Mouse (Mus musculus) cerebellum, postnatal 10 days (tissue): ENCODE data around the gene Glyctk.
"Not testable (repeated sequence)": the region's sequence is repeated elsewhere in the genome, so short reads cannot be mapped to it uniquely, and the experiment has no call there.

Experiments
- DNase-seq, 2 experiments: peaks; one replicate each; pipeline ENCODE4 v3.0.0; 2021; ENCODE audit warnings: mixed read lengths in 2 of 2

Glyctk gene

DNA sequence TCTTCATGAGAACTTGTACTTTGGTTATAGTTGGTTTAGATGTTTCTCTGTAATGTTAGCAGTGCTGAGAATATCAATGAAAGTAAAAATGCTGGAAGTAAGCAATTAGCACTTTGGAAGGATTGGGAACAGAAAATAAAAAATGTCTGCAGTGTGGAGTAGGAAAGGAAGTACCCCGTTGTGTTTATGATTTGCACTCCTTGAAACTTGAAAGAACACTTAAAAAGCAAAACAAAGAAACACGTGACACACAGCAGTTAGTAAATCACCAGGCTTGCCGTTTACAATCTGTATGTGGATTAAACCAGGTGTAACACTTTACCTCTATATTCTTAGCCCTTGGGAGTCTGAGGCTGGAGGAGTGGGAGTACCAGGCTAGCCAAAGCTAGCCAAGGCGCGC lies 18.8 kb upstream of the Glyctk start:
- DNase-seq = no peak

DNA sequence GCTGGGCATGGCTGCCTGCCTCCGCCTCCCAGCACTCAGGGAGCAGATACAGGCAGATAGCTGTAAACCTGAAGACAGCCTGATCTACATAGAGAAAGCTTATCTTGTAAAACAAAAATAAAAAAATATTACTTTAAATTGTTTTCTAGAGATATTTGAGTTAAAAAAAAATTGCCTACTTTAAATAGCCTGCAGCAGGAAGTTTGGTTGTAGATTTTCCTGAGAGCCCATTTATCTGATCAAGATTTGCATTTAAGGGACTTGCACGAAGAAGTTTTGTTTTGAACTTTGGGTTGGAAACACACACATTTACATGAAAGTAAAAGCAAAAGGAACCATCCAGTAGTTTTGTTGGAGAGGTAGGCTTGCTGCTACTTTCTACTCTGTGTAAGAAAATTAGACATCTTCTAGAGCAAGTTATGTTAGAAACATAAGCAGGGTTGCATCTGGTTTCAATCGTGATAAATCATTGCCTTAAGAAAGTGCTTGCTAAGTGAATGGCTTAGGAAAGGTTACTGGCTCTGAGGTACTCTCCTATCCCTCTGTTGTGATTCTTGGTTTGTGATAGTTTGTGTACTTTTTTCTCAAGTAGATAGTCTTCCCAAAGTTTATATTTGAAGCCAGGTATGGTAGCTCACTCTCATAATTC lies 17.7 kb upstream of the Glyctk start:
- DNase-seq = no peak

DNA sequence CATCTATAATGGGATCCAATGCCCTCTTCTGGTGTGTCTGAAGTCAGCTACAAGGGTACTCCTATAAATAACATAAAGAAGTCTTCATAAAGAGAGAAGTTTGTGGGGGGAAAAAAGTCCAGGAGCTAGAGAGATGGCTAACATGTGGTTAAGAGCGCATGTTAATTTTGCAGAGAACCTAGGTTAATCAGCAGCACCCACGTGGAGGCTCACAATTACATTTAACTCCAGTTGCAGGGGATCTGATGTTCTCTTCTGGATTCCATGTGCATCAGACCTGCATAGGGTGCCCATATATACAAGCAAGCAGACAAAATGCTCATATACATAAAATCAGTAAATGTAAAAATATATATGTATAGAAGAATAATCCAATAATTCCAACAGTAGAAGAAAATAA lies 15.4 kb upstream of the Glyctk start:
- no peak for DNase-seq

DNA sequence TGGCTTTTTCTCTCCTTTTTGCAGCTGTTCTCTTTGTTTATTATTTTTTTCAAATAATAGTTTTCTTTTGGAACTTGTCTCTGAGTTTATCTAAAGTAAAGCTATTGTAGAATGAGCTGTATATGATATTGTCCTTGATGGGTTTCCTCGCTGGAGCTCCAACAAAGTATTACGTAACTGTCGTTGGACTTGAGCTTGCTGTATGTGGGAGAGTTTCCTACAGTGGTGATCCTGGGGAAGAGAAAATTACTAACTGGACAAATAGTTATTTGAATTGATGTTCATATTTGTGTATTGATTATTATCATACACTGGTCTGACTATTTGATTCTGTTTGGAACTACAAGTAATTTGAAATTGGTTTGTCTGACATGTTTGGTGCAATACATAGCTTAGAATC lies 14.6 kb upstream of the Glyctk start:
- DNase-seq = no peak

DNA sequence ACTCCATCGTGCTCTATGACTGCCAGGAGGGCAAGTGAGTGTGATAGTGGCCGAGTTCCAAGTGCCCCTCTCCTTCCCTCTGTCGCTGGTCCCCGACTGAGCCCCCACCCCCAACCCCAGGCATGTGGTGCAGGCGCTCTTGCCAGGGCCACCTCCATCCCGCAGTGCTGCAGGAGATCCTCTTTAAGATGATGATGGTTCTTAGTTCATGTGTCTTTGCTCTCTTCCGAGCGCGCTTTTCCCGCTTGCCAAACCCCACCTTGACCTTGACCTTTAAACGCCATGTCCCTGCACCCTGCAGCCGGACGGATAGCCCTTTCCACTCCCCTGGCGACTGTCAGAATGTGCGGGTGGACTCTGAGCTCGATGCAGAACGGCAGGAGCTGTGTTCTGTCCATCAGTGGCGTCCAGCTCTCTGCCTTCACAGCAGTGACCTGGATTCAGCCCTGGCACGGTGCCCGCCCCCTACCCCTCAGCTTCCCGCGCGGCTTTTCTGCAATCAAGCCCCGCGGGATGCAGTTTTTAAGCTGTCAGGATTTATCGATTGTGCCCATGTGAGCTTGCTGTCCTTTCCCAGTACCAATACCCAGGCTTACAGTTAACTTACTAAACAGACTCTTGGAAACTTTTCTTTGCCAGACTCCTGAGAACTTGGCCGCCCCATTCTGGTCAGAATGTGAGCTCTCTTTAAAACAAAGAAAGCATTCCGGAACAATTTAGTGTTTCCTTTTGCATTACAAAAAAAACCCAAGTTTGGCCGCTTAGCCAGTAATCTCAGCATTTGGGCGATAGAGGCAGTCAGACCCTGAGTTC lies 13.6 kb upstream of the Glyctk start:
- DNase-seq = peak; percentile 91 to 93

DNA sequence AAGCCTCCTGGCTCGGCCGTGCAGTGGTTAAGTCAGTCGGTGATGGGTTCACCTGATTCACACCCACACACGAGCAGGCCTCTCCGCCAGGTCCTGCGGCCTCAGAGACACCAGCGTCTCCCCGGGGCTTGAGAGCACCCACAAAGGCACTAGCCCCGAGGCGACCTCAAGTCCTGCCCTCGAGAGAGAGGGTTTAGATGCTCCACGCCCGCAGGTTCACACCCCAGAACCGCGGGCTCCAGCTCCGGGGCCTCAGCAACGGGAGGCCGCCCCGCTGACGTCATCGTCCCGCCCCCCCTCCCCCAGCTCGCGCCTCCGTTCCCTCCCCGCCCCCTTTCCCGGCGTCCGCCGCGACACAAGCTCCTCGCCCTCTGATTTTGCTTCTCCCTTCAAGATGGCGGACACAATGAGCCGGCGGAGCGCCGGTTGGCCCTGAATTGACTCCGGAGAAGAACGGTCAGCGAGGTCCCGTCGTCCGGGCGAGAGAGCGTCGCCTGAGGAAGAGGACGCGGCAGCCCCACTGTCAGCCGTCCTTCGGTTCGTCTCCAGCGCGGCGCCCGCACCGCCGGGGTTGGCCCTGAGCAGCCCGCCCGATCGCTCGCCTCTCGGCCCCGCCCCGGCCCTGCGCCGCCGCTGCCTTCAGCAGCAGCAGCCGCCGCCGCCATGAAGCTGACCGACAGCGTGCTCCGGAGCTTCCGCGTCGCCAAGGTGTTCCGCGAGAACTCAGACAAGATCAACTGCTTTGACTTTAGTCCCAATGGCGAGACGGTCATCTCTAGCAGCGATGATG lies 12.8 kb upstream of the Glyctk start, which contains the start of gene Wdr82:
TSS of gene Wdr82 (plus strand) at position 373 of the 790 bp plus-strand sequence.
- peak; percentile 95 to 97 for DNase-seq

DNA sequence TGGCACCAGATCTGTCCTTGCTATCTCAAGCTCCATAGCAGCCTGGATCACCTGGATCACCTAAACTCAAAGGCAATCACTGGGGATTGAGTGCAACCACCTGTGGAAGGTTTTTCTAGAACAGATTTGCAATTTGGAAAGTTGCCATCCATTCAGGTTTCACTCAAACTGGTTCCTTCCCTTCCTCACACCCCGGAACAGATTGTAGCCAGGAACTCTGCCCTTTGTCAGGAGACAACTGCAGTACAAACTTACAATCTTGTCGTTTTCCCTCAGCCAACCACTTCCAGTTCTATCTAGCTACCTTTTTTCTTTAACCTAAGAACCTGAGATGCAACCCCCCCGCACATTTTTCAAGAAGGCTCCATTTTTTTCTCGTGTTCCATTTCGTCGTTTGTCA lies 12.0 kb upstream of the Glyctk start:
- peak in 1 of 2 experiments; percentile 60 for DNase-seq

DNA sequence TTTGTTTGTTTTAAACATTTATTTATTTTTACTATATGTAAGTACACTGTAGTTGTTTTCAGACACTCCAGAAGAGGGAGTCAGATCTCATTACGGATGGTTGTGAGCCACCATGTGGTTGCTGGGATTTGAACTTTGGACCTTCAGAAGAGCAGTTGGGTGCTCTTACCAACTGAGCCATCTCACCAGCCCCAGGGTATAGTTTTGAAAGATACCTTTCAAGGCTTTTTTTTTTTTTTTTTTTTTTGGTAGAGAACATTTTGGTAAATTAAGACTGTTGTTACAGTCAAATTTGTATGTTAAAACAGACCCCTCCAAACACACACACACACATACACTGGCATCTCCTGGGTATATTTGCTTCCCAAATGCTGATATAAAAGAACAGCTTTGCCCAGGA lies 11.1 kb upstream of the Glyctk start:
- not testable (repeated sequence) for DNase-seq

DNA sequence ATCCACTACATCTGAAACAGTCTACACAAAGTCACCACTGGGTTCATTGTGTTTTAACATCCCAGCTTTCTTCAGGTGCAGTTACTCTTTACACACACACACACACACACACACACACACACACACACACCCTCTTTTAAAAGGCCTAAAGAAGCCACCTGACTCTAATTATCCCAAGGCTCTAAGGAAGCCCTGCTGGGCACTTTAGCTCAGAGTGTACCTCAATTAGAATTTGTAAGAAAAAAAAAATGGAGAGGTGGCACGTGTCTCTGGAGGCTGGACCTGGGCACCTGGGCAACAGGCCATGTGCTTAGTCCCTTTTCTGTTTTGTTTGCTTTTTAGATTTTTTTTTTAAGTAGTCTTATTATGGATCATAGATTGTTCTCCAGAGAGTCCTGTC lies 9.8 kb upstream of the Glyctk start:
- no peak for DNase-seq

DNA sequence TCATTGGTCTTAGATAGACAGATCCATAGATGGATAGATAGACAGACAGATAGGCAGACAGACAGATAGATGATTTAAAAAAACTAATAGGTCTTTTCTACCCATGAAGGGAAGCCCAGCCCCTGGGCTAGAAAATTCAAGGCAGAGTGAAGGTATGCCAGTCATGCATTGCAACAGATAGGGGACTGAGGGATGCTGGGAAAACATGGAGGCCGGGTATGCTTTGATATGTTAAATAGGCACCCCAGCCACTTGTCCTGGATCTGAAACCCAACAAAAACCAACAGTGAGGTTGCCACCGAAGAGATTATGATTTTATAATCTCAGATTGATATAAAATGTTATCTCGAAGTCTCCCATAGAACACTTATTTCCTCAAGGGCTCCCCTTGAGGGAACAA lies 9.3 kb upstream of the Glyctk start:
- no peak for DNase-seq

DNA sequence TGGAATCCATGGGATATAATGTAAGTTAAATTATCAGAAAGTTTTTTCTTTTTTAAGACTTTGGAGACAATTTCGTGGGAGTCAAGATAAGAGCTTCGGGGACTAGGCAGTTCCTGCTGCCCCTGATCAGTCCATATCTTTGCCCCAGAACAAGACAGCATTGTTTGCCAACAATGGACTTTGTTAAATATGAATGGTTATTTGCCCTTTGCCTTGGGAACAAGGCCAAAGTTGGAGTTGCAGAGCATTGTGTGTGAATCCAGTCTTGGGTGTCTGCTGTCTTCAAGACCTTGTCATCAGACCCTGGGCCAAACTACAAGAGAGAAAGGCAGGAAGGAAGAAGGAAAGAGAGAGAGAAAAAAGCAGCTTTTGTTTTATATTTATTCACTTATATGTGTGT lies 8.8 kb upstream of the Glyctk start:
- no peak for DNase-seq

DNA sequence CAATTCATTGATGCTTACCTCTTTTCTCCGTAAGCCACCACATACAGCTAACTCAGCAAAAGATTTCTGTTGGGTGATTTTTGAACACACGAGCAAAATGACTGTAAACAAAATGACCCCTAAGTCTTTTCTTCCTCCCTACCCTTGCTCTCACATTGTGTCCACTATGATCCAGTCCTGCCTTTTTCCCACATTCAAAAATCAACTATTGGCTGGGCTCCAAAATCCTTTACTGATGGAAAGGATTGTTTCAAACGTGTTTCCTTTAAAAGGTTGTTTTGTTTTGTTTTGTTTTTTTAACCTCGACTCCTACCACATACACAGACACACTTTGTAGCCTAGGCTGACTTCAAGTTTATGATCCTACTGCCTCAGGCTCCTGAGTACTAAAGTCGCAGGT lies 2.5 kb upstream of the Glyctk start:
- peak in 1 of 2 experiments; percentile 56 for DNase-seq

DNA sequence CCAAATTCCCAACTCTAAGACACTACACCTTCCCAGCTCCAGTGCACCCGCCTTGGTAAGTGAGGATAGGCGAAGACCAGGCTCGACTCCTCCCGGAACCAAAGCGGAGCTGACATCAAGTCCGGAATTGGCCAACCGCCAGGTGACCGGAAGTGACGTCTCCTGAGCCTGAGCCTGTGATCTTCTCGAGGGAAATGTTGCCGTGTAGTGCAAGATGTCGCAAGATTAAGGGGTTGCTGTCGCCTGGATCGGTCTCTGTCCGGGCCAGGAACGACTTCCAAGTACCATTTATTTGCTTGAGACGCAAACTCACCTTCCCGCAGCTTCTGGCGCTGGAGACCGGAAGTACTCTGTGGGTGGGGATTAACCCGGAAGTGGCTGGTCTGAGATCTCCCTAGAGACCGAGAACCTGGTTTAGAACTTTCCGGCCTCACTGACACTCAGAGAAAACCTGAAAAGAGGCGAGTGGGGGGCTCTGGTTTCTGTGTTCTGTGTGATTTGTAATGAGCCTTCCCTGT lies 1.9 kb upstream of the Glyctk start:
- DNase-seq = peak; percentile 99 to 100

DNA sequence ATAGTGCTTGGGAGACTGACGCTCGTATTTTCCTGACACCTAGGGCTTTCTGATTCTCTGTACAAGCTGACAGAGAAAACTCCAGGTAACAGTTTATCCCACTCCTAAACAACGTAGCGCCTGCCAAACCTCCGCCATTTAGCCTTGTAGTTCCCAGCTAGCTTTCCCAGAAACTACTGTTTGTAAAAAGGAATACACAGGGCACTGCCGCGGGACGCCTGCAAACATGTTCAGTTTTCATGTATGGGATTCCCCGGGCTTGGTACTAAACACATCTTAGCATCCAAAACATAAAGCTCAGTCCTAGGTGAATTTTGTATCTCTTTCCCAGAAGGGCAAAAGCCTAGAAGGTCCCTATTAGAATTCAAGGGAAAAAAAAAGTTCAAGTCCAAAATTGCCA lies 1.3 kb upstream of the Glyctk start:
- DNase-seq = no peak

DNA sequence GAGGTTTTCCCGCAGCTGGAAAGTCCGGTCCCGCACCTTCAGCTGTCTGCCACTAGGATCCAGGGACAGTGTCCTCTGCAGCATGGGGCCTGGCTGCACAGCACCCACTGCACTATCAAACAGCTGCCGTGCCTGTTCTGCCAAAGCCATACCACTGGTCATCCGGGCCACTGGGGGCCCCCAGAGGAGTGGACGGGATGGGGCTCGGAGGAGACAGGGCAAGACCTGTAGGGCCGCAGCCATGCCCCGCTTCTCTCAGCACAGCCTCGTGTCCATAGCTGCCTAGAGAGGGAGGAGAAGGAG lies 364 bp downstream of the Glyctk start:
- no peak for DNase-seq

DNA sequence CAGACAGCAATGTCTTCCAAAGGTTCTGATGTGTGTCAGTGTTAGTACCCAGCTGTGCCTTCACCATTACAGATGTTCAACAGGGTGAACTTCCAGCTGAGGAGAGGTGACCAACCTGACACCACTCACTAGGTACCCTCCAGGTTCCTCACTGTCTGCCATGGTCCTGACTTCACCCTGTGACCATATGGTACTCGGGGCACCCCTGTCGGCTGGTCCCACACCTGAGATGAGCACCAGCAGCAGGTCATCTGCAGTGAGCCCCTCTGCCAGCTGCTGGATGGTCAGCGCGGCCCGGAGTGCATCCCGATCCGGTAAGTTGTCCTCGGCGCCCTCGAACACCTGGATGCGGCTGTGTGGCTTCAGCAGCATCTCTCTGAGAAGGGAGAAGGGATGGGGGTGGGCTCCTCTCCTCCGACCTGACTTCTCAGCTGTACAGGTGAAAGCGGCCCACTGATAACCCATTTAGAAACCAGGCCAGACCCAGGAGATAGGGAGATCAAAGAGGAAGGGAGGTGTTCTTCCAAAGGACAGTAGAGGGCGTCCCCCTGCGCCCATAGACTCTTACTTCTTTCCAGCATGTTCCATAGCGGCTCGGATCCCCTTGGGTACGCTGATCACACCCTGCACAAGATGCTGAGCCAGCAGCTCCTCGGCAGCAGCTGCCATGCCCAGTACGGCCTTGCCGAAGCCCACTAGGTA lies 866 bp downstream of the Glyctk start:
- no peak for DNase-seq

DNA sequence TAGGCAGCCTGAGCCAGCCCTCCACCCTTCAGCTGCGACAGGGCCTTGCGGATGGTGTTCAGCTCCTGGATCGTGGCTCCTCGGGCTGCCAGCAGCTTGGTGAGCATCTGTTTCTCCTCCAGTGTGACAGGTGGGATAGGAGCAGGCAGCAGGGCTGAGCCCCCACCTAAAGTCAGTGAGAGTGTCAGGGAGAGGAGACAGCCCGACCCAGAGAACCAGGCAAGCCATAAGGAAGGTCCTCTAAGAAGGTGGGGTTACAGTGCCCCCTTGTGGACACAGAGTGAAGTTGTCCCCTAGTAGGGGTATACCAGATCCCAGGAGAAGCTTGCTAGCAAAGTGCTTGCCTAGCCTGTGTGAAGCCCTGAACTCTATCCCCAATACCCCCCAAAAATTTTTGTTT lies 1.5 kb downstream of the Glyctk start:
- peak; percentile 89 to 90 for DNase-seq

DNA sequence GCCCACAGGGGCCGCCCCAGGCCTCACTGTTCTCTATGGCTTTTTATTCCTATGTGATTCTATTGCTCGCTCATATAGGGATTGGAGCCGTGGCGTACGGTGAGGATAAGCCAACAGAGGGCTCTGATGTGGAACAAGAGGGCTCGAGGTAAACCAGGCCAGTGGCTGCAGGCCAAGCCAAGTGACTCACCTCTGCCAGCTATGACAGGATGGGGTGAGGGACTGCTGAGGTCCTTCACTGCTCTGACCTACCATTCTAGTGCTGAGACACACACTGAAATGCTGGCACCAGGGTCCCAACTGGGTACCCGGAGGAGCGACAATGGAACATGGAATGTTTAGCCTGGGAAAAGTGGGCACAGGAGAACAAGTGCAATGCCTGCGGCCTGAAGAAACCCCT lies 3.8 kb downstream of the Glyctk start:
- DNase-seq = peak; percentile 45 to 49

DNA sequence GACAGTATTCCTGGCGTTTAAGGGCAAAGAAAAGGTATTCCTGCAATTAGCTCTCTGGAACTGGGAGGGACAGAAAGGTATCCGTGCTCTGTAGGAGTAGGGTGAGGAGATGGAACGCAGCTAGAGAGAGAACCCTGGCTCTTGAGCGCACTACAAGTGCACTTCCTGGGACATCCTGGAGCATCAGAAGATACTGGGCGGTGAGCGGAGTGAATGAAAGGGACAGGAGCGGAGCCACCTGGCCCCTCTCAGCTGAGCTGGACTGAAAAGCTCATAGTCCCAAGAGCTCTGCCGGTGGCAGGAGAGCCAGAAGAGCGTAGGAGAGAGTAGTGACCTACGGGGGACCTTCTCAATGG lies 8.6 kb downstream of the Glyctk start:
- DNase-seq = peak in 1 of 2 experiments; percentile 19

DNA sequence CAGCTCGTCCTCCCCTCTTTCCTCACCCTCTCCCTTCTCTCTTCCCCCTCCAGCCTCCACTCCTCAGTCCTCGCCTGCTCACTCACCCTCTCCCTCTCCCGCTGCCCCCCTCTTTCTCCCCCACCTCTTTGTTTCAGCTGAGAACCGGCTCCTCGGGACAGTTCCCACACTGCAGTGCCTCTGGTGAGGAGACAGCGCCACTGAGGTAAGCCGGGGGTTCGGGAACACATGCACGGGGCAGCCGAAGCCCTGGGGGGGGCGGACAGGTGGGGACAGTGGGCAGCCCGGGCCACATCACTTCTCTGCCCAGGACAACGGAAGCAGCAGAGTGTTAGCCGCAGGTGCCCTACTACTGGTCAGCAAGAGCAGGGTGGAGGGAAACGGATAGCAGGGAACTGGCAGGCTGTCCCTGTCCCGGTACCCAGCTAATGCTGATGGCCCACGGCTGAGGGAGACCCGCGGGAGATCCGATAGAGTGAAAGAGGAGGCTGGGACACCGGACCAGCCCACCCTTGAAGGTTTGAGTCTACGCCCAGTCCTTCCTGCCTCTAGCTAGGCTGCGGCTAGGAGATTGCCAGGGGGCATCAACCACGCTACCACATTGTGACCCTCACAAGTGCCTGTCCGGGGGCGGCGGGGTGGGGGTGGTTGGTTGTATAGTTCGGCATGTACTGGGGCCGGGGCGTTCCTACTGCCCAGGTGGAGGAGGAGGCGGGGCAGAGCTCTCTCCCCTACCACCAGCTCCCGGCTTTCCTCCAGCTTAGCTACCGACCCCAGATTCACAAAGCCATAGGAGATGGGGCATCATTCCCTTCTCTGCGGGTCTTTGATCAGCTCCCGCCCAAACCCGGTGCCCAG lies 9.2 kb downstream of the Glyctk start:
- peak; percentile 36 to 42 for DNase-seq

DNA sequence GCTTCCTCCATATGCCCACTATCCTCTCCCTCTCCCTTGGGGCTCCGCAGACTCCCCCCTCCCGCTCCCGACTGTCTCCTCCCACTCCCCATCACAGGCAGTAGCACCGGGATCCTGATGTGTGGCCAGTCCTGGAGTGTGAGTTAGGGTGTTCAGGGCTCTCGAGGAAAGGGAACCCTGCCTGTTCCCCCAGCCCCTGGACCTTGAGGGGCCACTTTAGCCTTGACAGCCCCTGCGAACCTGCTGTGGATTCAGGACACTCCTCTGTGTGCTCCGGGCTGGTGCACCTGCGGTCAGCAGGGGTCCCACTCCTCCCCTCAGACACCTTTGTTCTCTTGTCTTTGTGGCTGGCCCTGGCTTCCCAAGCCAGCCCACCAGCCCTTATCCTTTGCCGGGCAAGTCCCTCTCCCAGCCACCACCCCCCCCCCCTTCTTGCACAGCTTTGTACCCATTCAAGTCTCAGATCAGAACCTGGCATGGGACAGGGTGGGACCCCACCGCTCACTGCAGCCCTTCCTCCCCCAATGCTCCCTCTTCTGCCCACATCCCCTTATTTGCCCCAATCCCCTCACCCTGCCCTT lies 10.0 kb downstream of the Glyctk start:
- DNase-seq = peak in 1 of 2 experiments; percentile 9

DNA sequence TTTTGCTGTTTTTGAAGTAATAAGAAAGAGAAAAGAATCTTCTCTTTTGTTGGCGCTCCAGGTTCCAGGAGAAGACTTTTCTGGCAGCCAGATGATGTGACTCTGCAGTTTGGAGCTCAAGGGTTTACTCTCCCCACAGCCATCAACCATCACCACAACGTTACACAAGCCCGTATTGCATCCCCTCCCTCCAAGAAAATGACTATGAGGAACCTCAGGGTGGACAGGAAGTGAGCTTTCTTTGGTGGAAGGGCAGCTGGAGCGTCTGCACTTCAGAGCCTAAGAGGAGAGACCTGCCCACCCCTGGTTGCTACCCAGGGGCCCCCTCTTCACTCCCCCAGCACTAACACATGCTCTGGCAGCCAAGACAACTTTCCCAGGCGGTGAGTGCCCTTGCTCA lies 10.7 kb downstream of the Glyctk start:
- DNase-seq = no peak
